Mouse (Mus musculus): Measurements from ENCODE around the gene Rab3a.
A peak's percentile ranks its signal among the peaks of the same experiment; 100 is the strongest.

Rab3a gene

DNA sequence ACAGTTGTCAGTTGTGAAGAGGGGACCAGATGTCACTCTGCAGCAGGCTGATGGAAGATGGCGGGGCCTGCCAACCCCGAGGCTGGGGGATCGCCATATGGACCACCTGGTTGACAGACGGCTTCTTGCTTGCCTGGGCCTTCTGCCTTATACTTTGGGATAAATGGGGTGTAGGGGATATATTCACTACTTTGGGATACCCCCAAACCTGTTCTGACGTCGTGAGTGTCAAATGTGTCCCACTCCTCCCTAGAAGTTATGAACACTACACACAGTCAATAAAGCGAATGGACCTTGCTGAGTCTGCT lies 3.8 kb downstream of the Rab3a start:
- DNase-seq (ENCODE audit: low read depth, low spot score): no peak

DNA sequence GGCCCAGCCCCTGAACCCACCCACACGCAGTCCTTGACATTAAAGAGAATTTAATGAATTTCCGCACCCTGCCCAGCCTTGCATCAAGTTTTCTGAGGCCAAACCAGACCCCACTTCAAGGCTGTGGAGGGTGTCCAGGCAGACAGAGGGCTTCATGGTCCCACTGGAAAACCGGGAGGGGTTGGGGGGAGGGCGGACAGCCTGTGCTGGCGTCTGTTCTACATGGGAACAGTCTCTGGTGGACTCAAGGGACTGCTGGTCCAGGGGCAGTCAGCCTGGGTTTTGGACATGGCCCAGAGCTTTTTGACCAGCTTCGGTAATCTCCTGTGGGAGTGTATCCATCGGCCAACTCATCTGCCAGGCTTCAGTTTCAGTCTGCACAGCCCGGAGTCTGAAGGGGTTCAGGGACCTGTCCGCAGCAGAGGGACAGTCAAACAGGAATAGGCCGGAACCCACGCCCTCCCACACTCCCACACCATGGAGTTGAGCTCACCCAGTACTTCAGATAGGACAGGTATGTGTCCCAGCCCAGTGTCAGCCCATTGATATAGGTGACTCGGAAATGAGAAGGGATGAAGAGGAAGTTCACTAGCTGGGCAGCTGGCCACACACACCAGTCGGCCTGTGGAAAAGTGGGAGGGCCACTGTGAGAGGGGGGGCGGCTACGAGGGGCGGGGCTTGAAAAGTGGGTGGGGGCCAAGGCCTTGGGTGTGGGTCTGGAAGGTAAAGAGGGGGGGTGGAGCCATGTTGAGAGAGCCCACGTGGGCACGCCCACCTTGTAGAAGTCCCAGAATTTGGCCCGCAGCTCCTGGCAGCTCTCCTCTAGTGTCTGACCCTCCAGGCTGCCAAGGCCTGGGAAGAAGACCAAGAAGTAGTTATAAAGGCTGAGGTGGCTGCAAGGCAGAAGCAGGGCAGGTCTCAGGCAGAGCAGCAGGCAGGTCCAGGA lies 4.4 kb downstream of the Rab3a start:
- DNase-seq (ENCODE audit: low read depth, low spot score): no peak

DNA sequence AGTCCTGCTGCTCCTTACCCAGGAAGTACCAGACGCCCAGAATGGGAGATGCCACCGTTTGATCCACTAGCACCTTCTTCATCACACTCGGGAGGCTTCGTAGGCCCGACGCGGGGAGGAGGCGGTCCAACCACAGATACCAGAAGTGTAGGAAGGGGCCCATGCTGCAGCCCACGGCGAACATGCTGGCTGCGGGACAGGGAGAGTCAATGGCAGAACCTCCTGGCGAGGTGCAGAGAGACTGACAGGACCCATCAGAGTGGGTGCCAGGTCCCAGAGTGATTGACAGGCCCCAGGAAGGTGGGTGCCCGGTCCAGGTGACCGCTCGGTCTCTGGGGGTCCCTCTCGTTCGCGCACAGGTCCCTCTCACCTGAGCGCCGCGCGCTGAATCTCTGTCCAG lies 5.9 kb downstream of the Rab3a start:
- DNase-seq (ENCODE audit: low read depth, low spot score): no peak

DNA sequence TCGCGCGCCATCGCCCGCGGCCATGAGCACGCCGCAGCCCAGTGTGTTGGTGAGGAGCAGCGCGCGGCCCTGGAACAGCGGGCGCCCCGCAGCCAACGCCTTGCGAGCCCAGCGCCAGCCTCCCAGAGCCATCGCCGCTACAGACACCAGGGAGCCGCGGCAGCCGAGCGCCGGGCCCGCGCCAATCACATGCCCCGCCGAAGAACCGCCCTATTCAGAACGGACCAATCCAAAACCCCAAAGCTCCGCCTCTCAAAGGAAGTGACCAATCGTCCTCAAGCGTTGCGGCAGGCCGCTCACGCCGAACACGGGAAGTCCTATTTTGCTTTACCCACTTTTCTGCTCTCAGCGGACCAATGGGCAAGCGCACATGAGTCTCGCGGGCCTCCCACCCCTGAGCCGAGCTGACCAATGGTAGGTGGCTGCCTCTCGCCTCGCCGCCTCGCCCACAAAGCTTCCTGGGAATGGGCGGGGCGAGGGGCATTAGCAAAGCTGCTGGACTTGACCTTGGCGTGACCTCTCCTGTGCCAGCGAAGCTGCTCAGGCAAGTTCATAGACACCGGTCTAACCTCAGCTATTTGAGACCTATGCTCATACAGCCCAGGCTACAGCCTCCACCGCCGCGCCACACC lies 6.4 kb downstream of the Rab3a start, which contains the start of gene Mpv17l2:
Gene Mpv17l2 (minus strand): TSS at position 172 of the 632 bp plus-strand sequence.
- DNase-seq (ENCODE audit: low read depth, low spot score): peak; percentile 99

- no peak for DNase-seq (ENCODE audit: low read depth, low spot score)
Observed at GRCm38 (mm10) chr8:70762118-70762517, 7.6 kb downstream of the Rab3a start.

DNA sequence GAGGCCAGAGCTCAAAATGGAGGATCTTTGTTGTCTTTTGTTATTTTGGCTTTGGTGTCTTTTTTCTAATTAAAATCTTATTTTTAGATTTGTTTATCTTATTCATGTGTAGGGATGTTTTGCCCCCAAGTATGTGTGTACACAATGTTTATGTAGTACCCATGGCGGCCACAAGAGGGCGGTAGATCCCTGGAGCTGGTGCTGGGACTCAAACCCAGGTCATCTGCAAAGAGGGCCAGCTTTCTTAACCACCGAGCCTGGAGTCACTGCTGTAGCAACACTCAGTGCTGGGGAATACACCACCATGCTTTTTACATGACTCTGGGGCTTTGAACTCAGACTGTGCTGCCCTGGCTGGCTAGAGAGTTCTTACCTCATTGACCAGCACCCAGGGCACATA lies 8.9 kb downstream of the Rab3a start:
- no peak for DNase-seq (ENCODE audit: low read depth, low spot score)

GRCm38 (mm10) chr8:70764026-70764425 lies 9.5 kb downstream of the Rab3a start:
- no peak for DNase-seq (ENCODE audit: low read depth, low spot score)

- DNase-seq (ENCODE audit: low read depth, low spot score): no peak
Observed at GRCm38 (mm10) chr8:70764676-70765075, 10.2 kb downstream of the Rab3a start.

DNA sequence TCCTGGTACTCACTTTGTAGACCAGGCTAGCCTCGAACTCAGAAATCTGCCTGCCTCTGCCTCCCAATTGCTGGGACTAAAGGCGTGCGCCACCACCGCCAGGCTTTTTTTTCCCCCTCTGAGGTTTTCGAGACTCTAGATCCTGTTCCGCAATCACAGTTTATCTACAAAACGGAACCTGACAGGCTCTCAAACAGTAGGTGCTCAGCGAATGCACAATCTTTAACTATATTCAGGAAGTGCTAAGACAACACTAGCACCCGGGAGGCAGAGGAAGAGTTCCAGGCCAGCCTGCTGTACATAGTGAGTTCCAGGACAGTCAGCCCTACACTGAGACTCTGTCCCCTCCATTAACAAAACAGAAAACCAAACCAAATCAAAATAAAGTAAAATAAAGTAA lies 10.8 kb downstream of the Rab3a start:
- DNase-seq (ENCODE audit: low read depth, low spot score): no peak

- no peak for DNase-seq (ENCODE audit: low read depth, low spot score)
Observed at GRCm38 (mm10) chr8:70765838-70766570, 11.5 kb downstream of the Rab3a start.

- peak; percentile 76 for DNase-seq (ENCODE audit: low read depth, low spot score)
Observed at GRCm38 (mm10) chr8:70766571-70767440, 12.3 kb downstream of the Rab3a start.

DNA sequence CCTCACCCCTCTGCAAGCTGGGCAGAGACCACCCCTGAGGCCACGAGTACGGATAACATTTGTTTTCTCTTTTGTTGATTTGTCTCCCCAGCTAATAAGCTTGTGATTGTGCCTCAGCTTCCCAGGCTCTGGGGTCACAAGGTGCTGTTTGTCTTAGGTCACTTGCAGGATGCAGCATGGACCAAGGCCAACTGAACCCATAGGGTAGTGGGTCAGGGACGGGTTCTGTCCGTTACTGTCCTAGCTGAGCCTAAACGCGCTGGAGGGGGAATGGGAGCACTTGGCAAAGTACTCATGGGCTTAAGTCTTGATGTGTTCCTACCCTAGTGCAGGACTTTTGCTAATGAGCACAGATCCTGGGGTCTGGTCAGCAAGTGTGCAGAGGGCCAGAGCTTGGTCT lies 13.0 kb downstream of the Rab3a start:
- no peak for DNase-seq (ENCODE audit: low read depth, low spot score)

DNA sequence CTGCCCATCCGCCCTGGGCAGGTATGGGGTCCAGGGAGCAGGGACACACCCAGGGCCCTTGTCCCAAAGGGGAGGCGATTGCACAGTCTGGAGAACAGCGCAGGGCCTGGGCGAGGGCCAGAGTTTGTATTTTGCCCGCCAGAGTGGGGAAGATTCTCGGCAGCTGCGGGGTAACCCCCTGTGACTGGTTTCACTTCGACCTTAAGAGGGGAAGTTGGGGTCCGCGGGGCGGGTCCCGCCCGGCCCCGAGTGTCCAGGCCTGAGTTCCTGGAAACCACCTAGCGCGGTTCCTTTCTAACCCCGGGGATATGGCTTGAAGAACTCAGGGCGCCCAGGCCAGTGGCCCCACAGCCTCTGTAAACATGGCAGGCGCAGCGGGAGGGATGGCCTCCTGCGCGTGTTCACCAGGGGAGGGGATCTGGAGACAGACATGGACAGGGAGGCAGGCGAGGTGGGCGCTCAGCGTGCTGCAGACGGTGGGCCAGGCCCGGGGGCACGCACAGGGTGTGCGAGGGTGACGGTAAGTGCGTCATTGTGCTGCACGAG lies 13.8 kb downstream of the Rab3a start:
- DNase-seq (ENCODE audit: low read depth, low spot score): no peak

- DNase-seq (ENCODE audit: low read depth, low spot score): no peak
Observed at GRCm38 (mm10) chr8:70768956-70769355, 14.5 kb downstream of the Rab3a start.

GRCm38 (mm10) chr8:70769359-70769758 lies 14.9 kb downstream of the Rab3a start:
- peak; percentile 98 for DNase-seq (ENCODE audit: low read depth, low spot score)

- DNase-seq (ENCODE audit: low read depth, low spot score): no peak
Observed at GRCm38 (mm10) chr8:70769858-70770257, 15.4 kb downstream of the Rab3a start.

DNA sequence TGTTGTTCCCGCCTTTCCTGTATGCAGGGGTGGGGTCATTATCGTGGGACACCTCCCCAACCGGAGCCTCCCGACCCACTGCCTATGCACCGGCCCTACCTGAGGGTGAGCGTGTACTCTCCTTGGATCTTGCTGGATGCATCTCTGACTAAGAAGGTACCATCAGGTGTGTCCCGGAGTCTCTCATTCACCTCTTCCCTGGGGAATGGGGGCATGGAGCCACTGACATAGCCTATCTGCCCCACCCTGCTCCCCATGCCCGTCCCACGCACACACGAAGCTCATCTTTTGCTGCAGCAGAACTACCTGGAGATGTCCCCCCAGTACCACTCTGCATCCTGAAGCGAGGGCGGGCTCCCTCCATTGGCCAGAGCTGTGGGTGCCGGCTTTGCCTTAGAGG lies 16.3 kb downstream of the Rab3a start:
- DNase-seq (ENCODE audit: low read depth, low spot score): no peak

- no peak for DNase-seq (ENCODE audit: low read depth, low spot score)
Observed at GRCm38 (mm10) chr8:70771217-70771616, 16.7 kb downstream of the Rab3a start.

DNA sequence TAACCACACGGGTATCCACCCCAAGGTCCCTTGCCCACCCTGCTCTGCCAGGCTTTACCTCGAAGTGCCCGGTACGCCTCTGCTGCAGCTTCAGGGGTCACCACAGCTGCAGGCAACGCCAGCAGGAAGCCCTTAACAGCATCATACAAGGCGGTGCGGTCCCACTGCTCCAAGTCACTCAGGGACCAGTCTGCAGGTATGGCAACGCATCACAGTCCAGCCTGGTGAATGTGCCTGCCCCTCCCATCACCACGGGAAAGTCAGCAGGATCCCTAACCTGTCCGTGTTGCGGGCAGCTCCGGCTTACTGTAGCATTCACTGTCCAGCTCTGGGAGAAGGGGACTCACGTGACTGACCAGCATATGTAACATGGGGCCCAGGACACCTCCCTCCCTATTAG lies 17.6 kb downstream of the Rab3a start:
- DNase-seq (ENCODE audit: low read depth, low spot score): no peak

DNA sequence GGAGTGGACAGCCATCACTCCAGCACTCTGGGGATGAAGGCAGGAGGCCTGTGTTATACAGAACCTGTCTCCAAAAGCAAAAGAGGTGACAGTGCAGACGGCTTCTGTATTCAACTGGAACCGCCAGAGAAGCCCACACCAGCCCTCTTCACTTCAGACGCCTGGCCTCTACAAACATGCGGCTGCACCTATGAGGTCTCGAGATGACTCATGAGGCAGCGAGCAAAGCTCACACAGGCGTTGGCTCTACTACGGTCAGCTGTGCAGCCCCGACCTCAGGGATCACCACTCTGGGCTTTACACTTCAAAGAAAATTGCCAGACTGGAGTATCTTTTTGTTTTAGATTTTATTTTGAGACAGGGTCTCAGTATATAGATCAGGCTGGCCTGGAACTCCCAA lies 18.4 kb downstream of the Rab3a start:
- no peak for DNase-seq (ENCODE audit: low read depth, low spot score)

GRCm38 (mm10) chr8:70773410-70773809 lies 18.9 kb downstream of the Rab3a start:
- no peak for DNase-seq (ENCODE audit: low read depth, low spot score)

Data from WW6 (cell line).